Mouse (Mus musculus): ENCODE measurements around the gene Cks2. TPM values are rescaled to one million over a fixed set of nuclear protein-coding genes. Genes with fewer than 3 reads are reported as not detected.

Gene Cks2
- total RNA-seq, 1 experiment: 188 TPM

GRCm38 (mm10) chr13:51617306-51617705, 27.7 kb upstream of the Cks2 start:
- TF ChIP-seq ZC3H11A (IDR thresholded peaks at IDR 0.05; ENCODE audit: borderline replicate concordance, low read depth, low read length): no peak
- no peak for TF ChIP-seq CHD2 (IDR thresholded peaks at IDR 0.05; ENCODE audit: low read depth, low read length)
- TF ChIP-seq HCFC1 (IDR thresholded peaks at IDR 0.05; ENCODE audit: borderline replicate concordance, insufficient read depth, low read length): no peak
- TF ChIP-seq ZNF384 (IDR thresholded peaks at IDR 0.05; ENCODE audit: low read depth, low read length): no peak
- no peak for TF ChIP-seq MAFK (IDR thresholded peaks at IDR 0.05; ENCODE audit: insufficient read depth, low read depth, low read length)
- no peaks in the 10 kb centered on the region for H3K9me3 ChIP-seq (ENCODE audit: control insufficient read depth, insufficient read depth, low read depth, low read length)
- in situ Hi-C loops (cut with MboI; ENCODE audit: low sequenced_read_pairs in 2 of 2, unreplicated experiment in 2 of 2): loop anchor here in 1 of 2 experiments (25.0 kb wide), 1 partner anchor 655 kb away; no protein-coding TSS in a partner anchor
- no peak overlapping the region for H3K9ac ChIP-seq (ENCODE audit: insufficient read depth, low read depth, low read length, poor library complexity, severe bottlenecking)
- no peak for DNase-seq (ENCODE audit: low read depth, low spot score)
- peaks cover 5 to 14% of the 10 kb centered on the region in 2 experiments; a peak in 3 of 4 replicates for H3K4me1 ChIP-seq (ENCODE audit: control insufficient read depth in 2 of 2, insufficient read depth in 2 of 2, low read length in 2 of 2, poor library complexity in 1 of 2)
- no peak overlapping the region for H3K4me3 ChIP-seq (ENCODE audit: insufficient read depth in 1 of 2, low read depth in 1 of 2, low read length in 2 of 2, poor library complexity in 1 of 2, severe bottlenecking in 1 of 2)
- H3K36me3 ChIP-seq (ENCODE audit: control insufficient read depth, insufficient read depth, low read length, poor library complexity, severe bottlenecking): no peaks in the 10 kb centered on the region
- H3K27ac ChIP-seq (ENCODE audit: insufficient read depth, low read depth, low read length, poor library complexity, severe bottlenecking): no peak overlapping the region

- no peak overlapping the region for H3K27ac ChIP-seq (ENCODE audit: insufficient read depth, low read depth, low read length, poor library complexity, severe bottlenecking)
- in situ Hi-C loops (cut with MboI; ENCODE audit: low sequenced_read_pairs in 2 of 2, unreplicated experiment in 2 of 2): loop anchor here in 1 of 2 experiments (25.0 kb wide), 1 partner anchor 656 kb away; no protein-coding TSS in a partner anchor
- H3K36me3 ChIP-seq (ENCODE audit: control insufficient read depth, insufficient read depth, low read length, poor library complexity, severe bottlenecking): no peaks in the 10 kb centered on the region
- TF ChIP-seq MAFK (IDR thresholded peaks at IDR 0.05; ENCODE audit: insufficient read depth, low read depth, low read length) (no peak), HCFC1 (IDR thresholded peaks at IDR 0.05; ENCODE audit: borderline replicate concordance, insufficient read depth, low read length) (no peak), CHD2 (IDR thresholded peaks at IDR 0.05; ENCODE audit: low read depth, low read length) (no peak), ZNF384 (IDR thresholded peaks at IDR 0.05; ENCODE audit: low read depth, low read length) (no peak), ZC3H11A (IDR thresholded peaks at IDR 0.05; ENCODE audit: borderline replicate concordance, low read depth, low read length) (peak; percentile 58; the same call in 1 of the 2 replicates)
- H3K4me3 ChIP-seq (ENCODE audit: insufficient read depth in 1 of 2, low read depth in 1 of 2, low read length in 2 of 2, poor library complexity in 1 of 2, severe bottlenecking in 1 of 2): no peak overlapping the region
- H3K9me3 ChIP-seq (ENCODE audit: control insufficient read depth, insufficient read depth, low read depth, low read length): no peaks in the 10 kb centered on the region
- DNase-seq (ENCODE audit: low read depth, low spot score): peak; percentile 59
- H3K4me1 ChIP-seq (ENCODE audit: control insufficient read depth in 2 of 2, insufficient read depth in 2 of 2, low read length in 2 of 2, poor library complexity in 1 of 2): peaks cover 5 to 14% of the 10 kb centered on the region in 2 experiments; a peak in 3 of 4 replicates
- no peak overlapping the region for H3K9ac ChIP-seq (ENCODE audit: insufficient read depth, low read depth, low read length, poor library complexity, severe bottlenecking)
Measured at GRCm38 (mm10) chr13:51617861-51618260, 27.2 kb upstream of the Cks2 start.

- no peak overlapping the region for H3K4me3 ChIP-seq (ENCODE audit: insufficient read depth in 1 of 2, low read depth in 1 of 2, low read length in 2 of 2, poor library complexity in 1 of 2, severe bottlenecking in 1 of 2)
- in situ Hi-C loops (cut with MboI; ENCODE audit: low sequenced_read_pairs in 2 of 2, unreplicated experiment in 2 of 2): loop anchor here in 1 of 2 experiments (25.0 kb wide), 1 partner anchor 656 kb away; no protein-coding TSS in a partner anchor
- H3K36me3 ChIP-seq (ENCODE audit: control insufficient read depth, insufficient read depth, low read length, poor library complexity, severe bottlenecking): no peaks in the 10 kb centered on the region
Measured at GRCm38 (mm10) chr13:51618602-51619001, 26.4 kb upstream of the Cks2 start.

GRCm38 (mm10) chr13:51622626-51623025, 22.4 kb upstream of the Cks2 start:
- in situ Hi-C loops (cut with MboI; ENCODE audit: low sequenced_read_pairs in 2 of 2, unreplicated experiment in 2 of 2): loop anchor here in 1 of 2 experiments (25.0 kb wide), 1 partner anchor 660 kb away; no protein-coding TSS in a partner anchor
- no peak for TF ChIP-seq HCFC1 (IDR thresholded peaks at IDR 0.05; ENCODE audit: borderline replicate concordance, insufficient read depth, low read length)
- no peak for TF ChIP-seq ZC3H11A (IDR thresholded peaks at IDR 0.05; ENCODE audit: borderline replicate concordance, low read depth, low read length)
- TF ChIP-seq ZNF384 (IDR thresholded peaks at IDR 0.05; ENCODE audit: low read depth, low read length): no peak
- no peak for TF ChIP-seq CHD2 (IDR thresholded peaks at IDR 0.05; ENCODE audit: low read depth, low read length)
- TF ChIP-seq MAFK (IDR thresholded peaks at IDR 0.05; ENCODE audit: insufficient read depth, low read depth, low read length): no peak
- no peak for DNase-seq (ENCODE audit: low read depth, low spot score)
- Histone ChIP-seq H3K36me3 (ENCODE audit: control insufficient read depth, insufficient read depth, low read length, poor library complexity, severe bottlenecking) (no peaks in the 10 kb centered on the region), H3K9ac (ENCODE audit: insufficient read depth, low read depth, low read length, poor library complexity, severe bottlenecking) (no peak overlapping the region), H3K27ac (ENCODE audit: insufficient read depth, low read depth, low read length, poor library complexity, severe bottlenecking) (no peak overlapping the region), H3K4me1 (ENCODE audit: control insufficient read depth in 2 of 2, insufficient read depth in 2 of 2, low read length in 2 of 2, poor library complexity in 1 of 2) (peaks cover 1 to 4% of the 10 kb centered on the region in 2 experiments; a peak in 2 of 4 replicates), H3K9me3 (ENCODE audit: control insufficient read depth, insufficient read depth, low read depth, low read length) (no peaks in the 10 kb centered on the region), H3K4me3 (ENCODE audit: insufficient read depth in 1 of 2, low read depth in 1 of 2, low read length in 2 of 2, poor library complexity in 1 of 2, severe bottlenecking in 1 of 2) (no peak overlapping the region)

More at GRCm38 (mm10) chr13:51618602-51619001, 26.4 kb upstream of the Cks2 start:
- Histone ChIP-seq H3K9ac (ENCODE audit: insufficient read depth, low read depth, low read length, poor library complexity, severe bottlenecking) (no peak overlapping the region), H3K4me1 (ENCODE audit: control insufficient read depth in 2 of 2, insufficient read depth in 2 of 2, low read length in 2 of 2, poor library complexity in 1 of 2) (peaks cover 5 to 14% of the 10 kb centered on the region in 2 experiments; a peak in 3 of 4 replicates), H3K9me3 (ENCODE audit: control insufficient read depth, insufficient read depth, low read depth, low read length) (no peaks in the 10 kb centered on the region), H3K27ac (ENCODE audit: insufficient read depth, low read depth, low read length, poor library complexity, severe bottlenecking) (no peak overlapping the region)
- TF ChIP-seq ZC3H11A (IDR thresholded peaks at IDR 0.05; ENCODE audit: borderline replicate concordance, low read depth, low read length): no peak
- no peak for TF ChIP-seq MAFK (IDR thresholded peaks at IDR 0.05; ENCODE audit: insufficient read depth, low read depth, low read length)
- no peak for TF ChIP-seq HCFC1 (IDR thresholded peaks at IDR 0.05; ENCODE audit: borderline replicate concordance, insufficient read depth, low read length)
- no peak for TF ChIP-seq CHD2 (IDR thresholded peaks at IDR 0.05; ENCODE audit: low read depth, low read length)
- no peak for TF ChIP-seq ZNF384 (IDR thresholded peaks at IDR 0.05; ENCODE audit: low read depth, low read length)
- no peak for DNase-seq (ENCODE audit: low read depth, low spot score)
